11 mouse cellular contexts compared by ENCODE assay signal in genomic region chr1:133083003-133083546, GRCm38 (mm10). TPM values are rescaled to one million over a fixed set of nuclear protein-coding genes. Genes with fewer than 3 reads are reported as not detected.
A peak's percentile ranks its signal among the peaks of the same experiment; 100 is the strongest.
DNase-seq lines count a peak whose midpoint lies in the region; ATAC-seq and TF ChIP-seq lines count a peak whose summit lies in the region.
"Had no signal": no experiment of that assay in that cellular context is flagged by ENCODE, and none has a peak within 500 bp of the region (broad histone marks: within the 10 kb centered on the region; RNA-seq: fewer than 3 reads in every experiment).

No protein-coding gene starts in this region.

- no peak overlapping the region for H3K9ac ChIP-seq in liver, embryonic 11.5 days (ENCODE audit: low read depth, low read length)
- H3K9ac ChIP-seq in heart, embryonic 15.5 days, result no peak overlapping the region
- H3K9ac ChIP-seq in liver, postnatal 0 days (replicated peaks), result no peak overlapping the region
- no peak overlapping the region for H3K9ac ChIP-seq in forebrain, embryonic 14.5 days (ENCODE audit: low read length)
- no peak overlapping the region for H3K9ac ChIP-seq in kidney, embryonic 16.5 days (replicated peaks; ENCODE audit: low read length)
- H3K9ac ChIP-seq: kidney, embryonic 15.5 days had no signal

- no peak overlapping the region for H3K27ac ChIP-seq in liver, embryonic 11.5 days (ENCODE audit: low read depth, low read length)
- H3K27ac ChIP-seq in heart, embryonic 15.5 days, result peak overlapping the region; percentile 86
- H3K27ac ChIP-seq in liver, postnatal 0 days (ENCODE audit: low read depth), result peak overlapping the region; percentile 87
- no peak overlapping the region for H3K27ac ChIP-seq in forebrain, embryonic 14.5 days (ENCODE audit: low read depth, low read length)
- H3K27ac ChIP-seq in kidney, embryonic 16.5 days (ENCODE audit: low read length), result no peak overlapping the region
- H3K27ac ChIP-seq: kidney, embryonic 15.5 days had no signal

- peak; percentile 43 for DNase-seq in liver
- no peak for DNase-seq in liver, embryonic 11.5 days (ENCODE audit: low spot score)
- DNase-seq in liver, postnatal 0 days, result peak; percentile 49
- DNase-seq in splenic B cell, adult 2 months (ENCODE audit: low read depth, low spot score), result peak; percentile 91
- no peak for DNase-seq in frontal cortex, postnatal 14 days (ENCODE audit: low spot score in 2 of 2)
- DNase-seq in forebrain, embryonic 14.5 days (ENCODE audit: low spot score), result no peak
- DNase-seq: embryo, embryonic 11 days; thymus, adult 18-20 months had no signal

- no peak overlapping the region for H3K4me2 ChIP-seq in liver, embryonic 11.5 days
- H3K4me2 ChIP-seq in heart, embryonic 15.5 days, result no peak overlapping the region
- peak overlapping the region; percentile 57; the same call in 1 of the 2 replicates for H3K4me2 ChIP-seq in liver, postnatal 0 days (ENCODE audit: low read depth, low read length)
- no peak overlapping the region for H3K4me2 ChIP-seq in forebrain, embryonic 14.5 days (ENCODE audit: low read length)
- no peak overlapping the region for H3K4me2 ChIP-seq in kidney, embryonic 16.5 days (replicated peaks; ENCODE audit: low read depth, low read length)
- H3K4me2 ChIP-seq: kidney, embryonic 15.5 days had no signal

- no peak for TF ChIP-seq CTCF in liver, postnatal 0 days (IDR thresholded peaks at IDR 0.05; ENCODE audit: low read depth)

- H3K36me3 ChIP-seq in liver, embryonic 11.5 days (ENCODE audit: control insufficient read depth, insufficient read depth, low read length), result no peaks in the 10 kb centered on the region
- H3K36me3 ChIP-seq in heart, embryonic 15.5 days, result peaks cover 43% of the 10 kb centered on the region
- no peaks in the 10 kb centered on the region for H3K36me3 ChIP-seq in liver, postnatal 0 days (replicated peaks; ENCODE audit: insufficient read depth, low read length)
- peaks cover 9% of the 10 kb centered on the region for H3K36me3 ChIP-seq in splenic B cell, adult 2 months (ENCODE audit: control insufficient read depth, insufficient read depth, low read length, poor library complexity, severe bottlenecking)
- H3K36me3 ChIP-seq in forebrain, embryonic 14.5 days (ENCODE audit: control insufficient read depth, insufficient read depth, low read length), result peaks cover 61% of the 10 kb centered on the region
- no peaks in the 10 kb centered on the region for H3K36me3 ChIP-seq in kidney, embryonic 16.5 days (ENCODE audit: insufficient read depth, low read length)

- ATAC-seq in liver, embryonic 11.5 days (replicated peaks; ENCODE audit: low FRiP score), result no peak
- ATAC-seq in heart, embryonic 15.5 days (replicated peaks; ENCODE audit: insufficient number of reproducible peaks, insufficient read depth, low FRiP score, low read depth), result no peak
- peak; percentile 65 for ATAC-seq in liver, postnatal 0 days
- ATAC-seq in forebrain, embryonic 14.5 days, result no peak
- no peak for ATAC-seq in kidney, embryonic 16.5 days (ENCODE audit: low FRiP score, low TSS enrichment)

- H3K9me3 ChIP-seq in liver, embryonic 11.5 days (ENCODE audit: control insufficient read depth, low read length), result no peaks in the 10 kb centered on the region
- no peaks in the 10 kb centered on the region for H3K9me3 ChIP-seq in heart, embryonic 15.5 days (replicated peaks)
- no peaks in the 10 kb centered on the region for H3K9me3 ChIP-seq in liver, postnatal 0 days (ENCODE audit: low read length)
- H3K9me3 ChIP-seq in forebrain, embryonic 14.5 days (replicated peaks; ENCODE audit: control insufficient read depth, low read length), result no peaks in the 10 kb centered on the region
- no peaks in the 10 kb centered on the region for H3K9me3 ChIP-seq in kidney, embryonic 16.5 days (ENCODE audit: low read length)
- H3K9me3 ChIP-seq: kidney, embryonic 15.5 days had no signal

- WGBS in liver, embryonic 11.5 days, result 74% methylated on average over 5 of the region's 5 CpGs
- 96% methylated on average over 5 of the region's 5 CpGs for WGBS in heart, embryonic 15.5 days
- WGBS in liver, postnatal 0 days (ENCODE audit: insufficient replicate concordance), result 61% methylated on average over 5 of the region's 5 CpGs
- 94% methylated on average over 5 of the region's 5 CpGs for WGBS in forebrain, embryonic 14.5 days
- WGBS in kidney, embryonic 16.5 days, result 92% methylated on average over 5 of the region's 5 CpGs

- no peaks in the 10 kb centered on the region for H3K27me3 ChIP-seq in liver, embryonic 11.5 days (replicated peaks; ENCODE audit: control insufficient read depth, insufficient read depth, low read length)
- no peaks in the 10 kb centered on the region for H3K27me3 ChIP-seq in heart, embryonic 15.5 days
- H3K27me3 ChIP-seq in liver, postnatal 0 days (ENCODE audit: insufficient read depth, low read length), result no peaks in the 10 kb centered on the region
- no peaks in the 10 kb centered on the region for H3K27me3 ChIP-seq in splenic B cell, adult 2 months (ENCODE audit: control insufficient read depth, insufficient read depth, low read length, poor library complexity, severe bottlenecking)
- H3K27me3 ChIP-seq in forebrain, embryonic 14.5 days (replicated peaks; ENCODE audit: control insufficient read depth, insufficient read depth, low read length), result no peaks in the 10 kb centered on the region
- no peaks in the 10 kb centered on the region for H3K27me3 ChIP-seq in kidney, embryonic 16.5 days (ENCODE audit: insufficient read depth, low read length)
- H3K27me3 ChIP-seq: kidney, embryonic 15.5 days had no signal

- no peak for TF ChIP-seq EP300 in liver, postnatal 0 days (IDR thresholded peaks at IDR 0.05; ENCODE audit: low read depth)

- no peak overlapping the region for H3K4me3 ChIP-seq in liver, embryonic 11.5 days (ENCODE audit: low read depth, low read length)
- H3K4me3 ChIP-seq in heart, embryonic 15.5 days, result no peak overlapping the region
- no peak overlapping the region for H3K4me3 ChIP-seq in liver, postnatal 0 days (ENCODE audit: low read depth, low read length)
- no peak overlapping the region for H3K4me3 ChIP-seq in forebrain, embryonic 14.5 days (ENCODE audit: low read depth, low read length)
- H3K4me3 ChIP-seq in kidney, embryonic 16.5 days (ENCODE audit: low read length), result no peak overlapping the region
- H3K4me3 ChIP-seq: kidney, embryonic 15.5 days had no signal

- H3K4me1 ChIP-seq in liver, embryonic 11.5 days (replicated peaks; ENCODE audit: control insufficient read depth, insufficient read depth, low read length), result peaks cover 21% of the 10 kb centered on the region
- peaks cover 33% of the 10 kb centered on the region for H3K4me1 ChIP-seq in heart, embryonic 15.5 days (replicated peaks)
- H3K4me1 ChIP-seq in liver, postnatal 0 days (ENCODE audit: insufficient read depth), result peaks cover 22% of the 10 kb centered on the region
- peaks cover 20% of the 10 kb centered on the region for H3K4me1 ChIP-seq in forebrain, embryonic 14.5 days (ENCODE audit: control insufficient read depth, insufficient read depth, low read length)
- peaks cover 14% of the 10 kb centered on the region; the same call in 1 of the 2 replicates for H3K4me1 ChIP-seq in kidney, embryonic 16.5 days (ENCODE audit: insufficient read depth, low read length)

RNA-seq across cellular contexts. Expression of gene Pik3c2b, which starts 37.6 kb away (rescaled TPM):
- 3.4 and 3.5 TPM in 2 replicates for polyA plus RNA-seq in liver, embryonic 11.5 days (2014; fragmentation: Nextera tagmentation; extraction: Ambion mirVana)
- polyA plus RNA-seq in heart, embryonic 15.5 days (2015; fragmentation: Nextera tagmentation; extraction: Ambion mirVana), result 8.0 and 9.7 TPM in 2 replicates
- 0.83 and 1.00 TPM in 2 replicates for polyA plus RNA-seq in liver, postnatal 0 days (2015; fragmentation: Nextera tagmentation; extraction: Ambion mirVana)
- polyA plus RNA-seq in forebrain, embryonic 14.5 days (2014; fragmentation: Nextera tagmentation; extraction: Ambion mirVana), result 9.6 and 11.6 TPM in 2 replicates
- 5.1 and 5.8 TPM in 2 replicates for polyA plus RNA-seq in kidney, embryonic 16.5 days (2015; fragmentation: Nextera tagmentation; extraction: Ambion mirVana)

RNA-seq across cellular contexts. Expression of gene Ppp1r15b, which starts 47.9 kb away (rescaled TPM):
- 89.0 and 95.4 TPM in 2 replicates for polyA plus RNA-seq in liver, embryonic 11.5 days (2014; fragmentation: Nextera tagmentation; extraction: Ambion mirVana)
- 20.2 and 24.3 TPM in 2 replicates for polyA plus RNA-seq in heart, embryonic 15.5 days (2015; fragmentation: Nextera tagmentation; extraction: Ambion mirVana)
- polyA plus RNA-seq in liver, postnatal 0 days (2015; fragmentation: Nextera tagmentation; extraction: Ambion mirVana), result 24.3 and 27.0 TPM in 2 replicates
- 26.6 and 31.6 TPM in 2 replicates for polyA plus RNA-seq in forebrain, embryonic 14.5 days (2014; fragmentation: Nextera tagmentation; extraction: Ambion mirVana)
- polyA plus RNA-seq in kidney, embryonic 16.5 days (2015; fragmentation: Nextera tagmentation; extraction: Ambion mirVana), result 45.7 and 47.7 TPM in 2 replicates

RNA-seq across cellular contexts. Expression of gene Mdm4, which starts 52.7 kb away (rescaled TPM):
- 40.6 and 41.9 TPM in 2 replicates for polyA plus RNA-seq in liver, embryonic 11.5 days (2014; fragmentation: Nextera tagmentation; extraction: Ambion mirVana)
- 22.2 and 27.3 TPM in 2 replicates for polyA plus RNA-seq in heart, embryonic 15.5 days (2015; fragmentation: Nextera tagmentation; extraction: Ambion mirVana)
- polyA plus RNA-seq in liver, postnatal 0 days (2015; fragmentation: Nextera tagmentation; extraction: Ambion mirVana), result 5.8 and 9.0 TPM in 2 replicates
- polyA plus RNA-seq in forebrain, embryonic 14.5 days (2014; fragmentation: Nextera tagmentation; extraction: Ambion mirVana), result 35.7 and 47.9 TPM in 2 replicates
- 27.2 and 29.0 TPM in 2 replicates for polyA plus RNA-seq in kidney, embryonic 16.5 days (2015; fragmentation: Nextera tagmentation; extraction: Ambion mirVana)

Comparison
In these comparisons a context has a peak if more than half of its experiments do, and no peak if none do; other contexts are left out.
1. DNase-seq: peak in liver (single experiment), liver, postnatal 0 days (single experiment) and splenic B cell, adult 2 months (single experiment); none in liver, embryonic 11.5 days (single experiment), frontal cortex, postnatal 14 days (0 of 2) and forebrain, embryonic 14.5 days (single experiment).
2. H3K27ac ChIP-seq: peak in heart, embryonic 15.5 days (single experiment) and liver, postnatal 0 days (single experiment); none in liver, embryonic 11.5 days (single experiment), forebrain, embryonic 14.5 days (single experiment) and kidney, embryonic 16.5 days (single experiment).